In the genomic region with DNA sequence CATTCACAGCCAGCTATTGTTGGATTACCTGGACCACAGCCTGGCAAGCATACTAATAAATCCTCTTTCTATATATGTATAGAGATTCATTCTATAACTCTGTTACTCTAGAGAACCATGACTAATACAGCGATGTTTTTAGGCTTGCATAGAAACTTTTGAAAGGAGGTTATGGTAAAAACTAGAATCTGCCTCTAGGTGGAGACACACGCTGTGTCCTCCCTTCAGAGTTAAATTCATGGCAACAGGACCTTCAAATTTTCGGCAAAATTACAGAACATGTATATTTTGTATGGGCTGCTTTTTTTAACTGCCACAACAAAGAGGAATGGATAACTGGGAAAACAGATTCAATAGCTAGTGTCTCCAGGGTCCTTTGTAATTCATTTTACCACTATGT, we compare ENCODE assay signal across 21 mouse cellular contexts.
A peak's percentile ranks its signal among the peaks of the same experiment; 100 is the strongest.
DNase-seq lines count a peak whose midpoint lies in the region; ATAC-seq and TF ChIP-seq lines count a peak whose summit lies in the region.
"Had no signal": no experiment of that assay in that cellular context is flagged by ENCODE, and none has a peak within 500 bp of the region (broad histone marks: within the 10 kb centered on the region; RNA-seq: fewer than 3 reads in every experiment).

No protein-coding gene starts in this region.

- no peak for DNase-seq in hindbrain, postnatal 0 days (ENCODE audit: low spot score)
- no peak for DNase-seq in hindbrain, embryonic 11.5 days (ENCODE audit: low spot score)
- DNase-seq in liver, postnatal 0 days = no peak
- DNase-seq in 416B (ENCODE audit: low read depth) = peak; percentile 32
- DNase-seq in Patski (ENCODE audit: low read depth, low spot score) = no peak
- no peak for DNase-seq in cerebellum, postnatal 25 days
- DNase-seq: adrenal gland, adult 2 months; adrenal gland, postnatal 25 days; cerebellum, adult 18-20 months; cerebellum, adult 9-11 months; embryo, embryonic 11 days; gastrocnemius, adult 2 months; gastrocnemius, postnatal 25 days had no signal

- 77% methylated on average over 3 of the region's 3 CpGs for WGBS in hindbrain, postnatal 0 days
- WGBS in hindbrain, embryonic 11.5 days = 79% methylated on average over 3 of the region's 3 CpGs
- 62% methylated on average over 3 of the region's 3 CpGs for WGBS in liver, postnatal 0 days (ENCODE audit: insufficient replicate concordance)
- 54% methylated on average over 3 of the region's 3 CpGs for WGBS in liver, embryonic 12.5 days (ENCODE audit: insufficient replicate concordance)
- WGBS in forebrain, embryonic 16.5 days = 83% methylated on average over 3 of the region's 3 CpGs

- no peaks in the 10 kb centered on the region for H3K36me3 ChIP-seq in hindbrain, postnatal 0 days (ENCODE audit: insufficient read depth, low read length)
- H3K36me3 ChIP-seq in hindbrain, embryonic 11.5 days (ENCODE audit: control insufficient read depth, insufficient read depth, low read length) = no peaks in the 10 kb centered on the region
- H3K36me3 ChIP-seq in liver, postnatal 0 days (replicated peaks; ENCODE audit: insufficient read depth, low read length) = no peaks in the 10 kb centered on the region
- H3K36me3 ChIP-seq in liver, embryonic 12.5 days = no peaks in the 10 kb centered on the region
- no peaks in the 10 kb centered on the region for H3K36me3 ChIP-seq in forebrain, embryonic 16.5 days (ENCODE audit: control insufficient read depth, insufficient read depth)
- H3K36me3 ChIP-seq: embryonic facial prominence, embryonic 15.5 days; forebrain, embryonic 15.5 days; heart, embryonic 12.5 days; hindbrain, embryonic 10.5 days; hindbrain, embryonic 15.5 days had no signal

- CTCF ChIA-PET in Patski (lab: Charles Lee) = no interaction called here

- H3K9me3 ChIP-seq in hindbrain, postnatal 0 days (ENCODE audit: low read length) = no peaks in the 10 kb centered on the region
- H3K9me3 ChIP-seq in hindbrain, embryonic 11.5 days (ENCODE audit: control insufficient read depth, low read length) = no peaks in the 10 kb centered on the region
- H3K9me3 ChIP-seq in liver, postnatal 0 days (ENCODE audit: low read length) = no peaks in the 10 kb centered on the region
- H3K9me3 ChIP-seq in liver, embryonic 12.5 days (replicated peaks) = no peaks in the 10 kb centered on the region
- no peaks in the 10 kb centered on the region for H3K9me3 ChIP-seq in forebrain, embryonic 16.5 days (ENCODE audit: control insufficient read depth, low read length)
- H3K9me3 ChIP-seq: embryonic facial prominence, embryonic 15.5 days; forebrain, embryonic 15.5 days; heart, embryonic 12.5 days; hindbrain, embryonic 10.5 days; hindbrain, embryonic 15.5 days had no signal

- TF ChIP-seq CTCF in hindbrain, postnatal 0 days (IDR thresholded peaks at IDR 0.05; ENCODE audit: low read depth) = peak; percentile 26; the same call in 1 of the 2 replicates
- TF ChIP-seq CTCF in liver, postnatal 0 days (IDR thresholded peaks at IDR 0.05; ENCODE audit: low read depth) = peak; percentile 31
- TF ChIP-seq CTCF in Patski (IDR thresholded peaks at IDR 0.05) = peak; percentile 33

- H3K27me3 ChIP-seq in hindbrain, postnatal 0 days (ENCODE audit: insufficient read depth, low read length) = no peaks in the 10 kb centered on the region
- no peaks in the 10 kb centered on the region for H3K27me3 ChIP-seq in hindbrain, embryonic 11.5 days (ENCODE audit: control insufficient read depth, insufficient read depth, low read length)
- no peaks in the 10 kb centered on the region for H3K27me3 ChIP-seq in liver, postnatal 0 days (ENCODE audit: insufficient read depth, low read length)
- H3K27me3 ChIP-seq in liver, embryonic 12.5 days (replicated peaks) = no peaks in the 10 kb centered on the region
- H3K27me3 ChIP-seq in Patski = peaks cover 58% of the 10 kb centered on the region
- no peaks in the 10 kb centered on the region for H3K27me3 ChIP-seq in forebrain, embryonic 16.5 days (replicated peaks; ENCODE audit: control insufficient read depth, insufficient read depth, low read length)
- H3K27me3 ChIP-seq: embryonic facial prominence, embryonic 15.5 days; forebrain, embryonic 15.5 days; heart, embryonic 12.5 days; hindbrain, embryonic 15.5 days had no signal

- no peaks in the 10 kb centered on the region for H3K4me1 ChIP-seq in hindbrain, postnatal 0 days (ENCODE audit: insufficient read depth, low read length)
- H3K4me1 ChIP-seq in hindbrain, embryonic 11.5 days (replicated peaks; ENCODE audit: control insufficient read depth, insufficient read depth, low read length) = no peaks in the 10 kb centered on the region
- no peaks in the 10 kb centered on the region for H3K4me1 ChIP-seq in liver, postnatal 0 days (ENCODE audit: insufficient read depth)
- no peaks in the 10 kb centered on the region for H3K4me1 ChIP-seq in liver, embryonic 12.5 days
- H3K4me1 ChIP-seq in forebrain, embryonic 16.5 days (replicated peaks; ENCODE audit: control insufficient read depth, insufficient read depth, low read length) = no peaks in the 10 kb centered on the region
- H3K4me1 ChIP-seq: embryonic facial prominence, embryonic 15.5 days; forebrain, embryonic 15.5 days; heart, embryonic 12.5 days; hindbrain, embryonic 10.5 days; hindbrain, embryonic 15.5 days had no signal

- no peak overlapping the region for H3K4me3 ChIP-seq in hindbrain, postnatal 0 days (ENCODE audit: low read length)
- no peak overlapping the region for H3K4me3 ChIP-seq in hindbrain, embryonic 11.5 days (ENCODE audit: low read depth, low read length)
- no peak overlapping the region for H3K4me3 ChIP-seq in liver, postnatal 0 days (ENCODE audit: low read depth, low read length)
- no peak overlapping the region for H3K4me3 ChIP-seq in liver, embryonic 12.5 days
- H3K4me3 ChIP-seq in forebrain, embryonic 16.5 days (replicated peaks; ENCODE audit: low read length) = no peak overlapping the region
- H3K4me3 ChIP-seq: embryonic facial prominence, embryonic 15.5 days; forebrain, embryonic 15.5 days; gastrocnemius, adult 2 months; heart, embryonic 12.5 days; hindbrain, embryonic 10.5 days; hindbrain, embryonic 15.5 days had no signal

- no peak for TF ChIP-seq EP300 in liver, postnatal 0 days (IDR thresholded peaks at IDR 0.05; ENCODE audit: low read depth)

- in situ Hi-C loops in Patski (cut with MboI; ENCODE audit: low pct_unique_long_range_greater_than_20kb) = no loop called here

- POLR2A ChIA-PET in Patski (lab: Charles Lee) = no interaction called here

- ATAC-seq in hindbrain, postnatal 0 days = no peak
- ATAC-seq in hindbrain, embryonic 11.5 days (ENCODE audit: low FRiP score) = no peak
- no peak for ATAC-seq in liver, postnatal 0 days
- no peak for ATAC-seq in liver, embryonic 12.5 days
- ATAC-seq in Patski = no peak
- ATAC-seq in forebrain, embryonic 16.5 days = no peak
- ATAC-seq: forebrain, embryonic 15.5 days; inflammation-experienced regulatory T-cells, adult 6 months had no signal

- no peak overlapping the region for H3K27ac ChIP-seq in hindbrain, postnatal 0 days
- no peak overlapping the region for H3K27ac ChIP-seq in hindbrain, embryonic 11.5 days (ENCODE audit: low read depth, low read length)
- H3K27ac ChIP-seq in liver, postnatal 0 days (ENCODE audit: low read depth) = no peak overlapping the region
- no peak overlapping the region for H3K27ac ChIP-seq in liver, embryonic 12.5 days
- H3K27ac ChIP-seq in forebrain, embryonic 16.5 days (ENCODE audit: low read length) = no peak overlapping the region
- H3K27ac ChIP-seq: embryonic facial prominence, embryonic 15.5 days; forebrain, embryonic 15.5 days; gastrocnemius, adult 2 months; hindbrain, embryonic 10.5 days; hindbrain, embryonic 15.5 days had no signal

- H3K9ac ChIP-seq in hindbrain, postnatal 0 days (replicated peaks; ENCODE audit: low read length) = no peak overlapping the region
- H3K9ac ChIP-seq in hindbrain, embryonic 11.5 days (ENCODE audit: low read depth, low read length) = no peak overlapping the region
- no peak overlapping the region for H3K9ac ChIP-seq in liver, postnatal 0 days (replicated peaks)
- no peak overlapping the region for H3K9ac ChIP-seq in liver, embryonic 12.5 days
- no peak overlapping the region for H3K9ac ChIP-seq in forebrain, embryonic 16.5 days (replicated peaks; ENCODE audit: low read depth, low read length)
- H3K9ac ChIP-seq: embryonic facial prominence, embryonic 15.5 days; forebrain, embryonic 15.5 days; heart, embryonic 12.5 days; hindbrain, embryonic 15.5 days had no signal

- H3K4me2 ChIP-seq in hindbrain, postnatal 0 days (ENCODE audit: low read depth, low read length) = no peak overlapping the region
- H3K4me2 ChIP-seq in hindbrain, embryonic 11.5 days (replicated peaks; ENCODE audit: low read depth, low read length) = no peak overlapping the region
- H3K4me2 ChIP-seq in liver, postnatal 0 days (ENCODE audit: low read depth, low read length) = no peak overlapping the region
- no peak overlapping the region for H3K4me2 ChIP-seq in liver, embryonic 12.5 days
- H3K4me2 ChIP-seq in forebrain, embryonic 16.5 days (ENCODE audit: low read length) = no peak overlapping the region
- H3K4me2 ChIP-seq: embryonic facial prominence, embryonic 15.5 days; forebrain, embryonic 15.5 days; heart, embryonic 12.5 days; hindbrain, embryonic 15.5 days had no signal
